Mouse (Mus musculus): ENCODE results near the gene Fgfr2. TPM values are rescaled to one million over a fixed set of nuclear protein-coding genes. Genes with fewer than 3 reads are reported as not detected.

Gene Fgfr2
- polyA plus RNA-seq, 1 experiment from 2014 or later, result 86.9 TPM

GRCm38 (mm10) chr7:132230961-132231360, 892.2 kb downstream of the Fgfr2 start:
- DNase-seq (ENCODE audit: low spot score) (no peak), ATAC-seq (ENCODE audit: insufficient read depth, low FRiP score, low TSS enrichment) (no peak)
- Histone ChIP-seq H3K9ac (ENCODE audit: low read length) (no peak overlapping the region), H3K27me3 (ENCODE audit: control insufficient read depth, insufficient read depth, low read length) (no peaks in the 10 kb centered on the region), H3K9me3 (ENCODE audit: control insufficient read depth, low read length) (no peaks in the 10 kb centered on the region), H3K36me3 (ENCODE audit: control insufficient read depth, insufficient read depth, low read length) (no peaks in the 10 kb centered on the region; the same call in 1 of the 2 replicates), H3K27ac (ENCODE audit: low read depth, low read length) (no peak overlapping the region), H3K4me3 (ENCODE audit: low read depth, low read length) (no peak overlapping the region), H3K4me1 (ENCODE audit: control insufficient read depth, insufficient read depth, low read length) (no peaks in the 10 kb centered on the region; the same call in 1 of the 2 replicates), H3K4me2 (ENCODE audit: low read depth) (no peak overlapping the region)
- 82% methylated on average over 3 of the region's 3 CpGs for WGBS

DNA sequence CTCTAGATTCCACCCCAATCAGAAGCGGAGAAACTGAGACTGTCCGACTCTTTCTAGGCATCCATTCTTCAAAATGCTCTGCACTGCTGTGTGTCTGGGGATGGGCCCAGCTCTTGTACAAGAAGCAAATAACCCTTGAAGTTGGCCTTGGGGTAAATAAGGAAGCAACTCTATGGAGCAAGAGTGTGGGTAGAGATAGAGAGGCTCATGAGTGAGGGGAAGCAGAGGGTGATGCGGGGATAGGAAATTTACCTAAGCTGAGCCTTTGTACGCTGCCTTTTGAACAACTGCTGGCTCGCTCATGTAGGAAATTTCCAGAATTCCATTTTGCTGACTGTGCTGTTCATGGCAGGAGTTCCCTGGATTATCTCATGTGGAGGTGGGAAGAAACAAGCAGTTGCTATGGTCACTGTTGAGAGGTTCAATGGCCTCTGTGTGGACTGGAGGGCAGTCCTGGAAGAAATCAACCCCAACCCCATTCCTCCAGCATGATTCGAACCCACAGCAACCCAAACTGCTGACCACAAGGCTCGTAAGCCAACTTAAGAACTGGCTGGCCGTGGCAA, 896.0 kb downstream of the Fgfr2 start:
- no peak for DNase-seq (ENCODE audit: low spot score)
- Histone ChIP-seq H3K9ac (ENCODE audit: low read length) (no peak overlapping the region), H3K4me3 (ENCODE audit: low read depth, low read length) (no peak overlapping the region), H3K4me2 (ENCODE audit: low read depth) (no peak overlapping the region), H3K4me1 (ENCODE audit: control insufficient read depth, insufficient read depth, low read length) (no peaks in the 10 kb centered on the region), H3K9me3 (ENCODE audit: control insufficient read depth, low read length) (no peaks in the 10 kb centered on the region), H3K36me3 (ENCODE audit: control insufficient read depth, insufficient read depth, low read length) (no peaks in the 10 kb centered on the region), H3K27me3 (ENCODE audit: control insufficient read depth, insufficient read depth, low read length) (no peaks in the 10 kb centered on the region), H3K27ac (ENCODE audit: low read depth, low read length) (no peak overlapping the region)
- 85% methylated on average over 8 of the region's 8 CpGs for WGBS
- ATAC-seq (ENCODE audit: insufficient read depth, low FRiP score, low TSS enrichment), result no peak

GRCm38 (mm10) chr7:132226379-132227074, 896.6 kb downstream of the Fgfr2 start:
- no peaks in the 10 kb centered on the region for H3K27me3 ChIP-seq (ENCODE audit: control insufficient read depth, insufficient read depth, low read length)
- ATAC-seq (ENCODE audit: insufficient read depth, low FRiP score, low TSS enrichment), result no peak
- peak; percentile 81 for DNase-seq (ENCODE audit: low spot score)
- no peak overlapping the region; the same call in 1 of the 2 replicates for H3K9ac ChIP-seq (ENCODE audit: low read length)
- no peaks in the 10 kb centered on the region for H3K36me3 ChIP-seq (ENCODE audit: control insufficient read depth, insufficient read depth, low read length)
- 64% methylated on average over 6 of the region's 6 CpGs for WGBS
- H3K4me1 ChIP-seq (ENCODE audit: control insufficient read depth, insufficient read depth, low read length), result no peaks in the 10 kb centered on the region
- H3K9me3 ChIP-seq (ENCODE audit: control insufficient read depth, low read length), result no peaks in the 10 kb centered on the region
- H3K27ac ChIP-seq (ENCODE audit: low read depth, low read length), result no peak overlapping the region
- H3K4me3 ChIP-seq (ENCODE audit: low read depth, low read length), result no peak overlapping the region
- H3K4me2 ChIP-seq (ENCODE audit: low read depth), result no peak overlapping the region

- Histone ChIP-seq H3K9me3 (ENCODE audit: control insufficient read depth, low read length) (no peaks in the 10 kb centered on the region), H3K4me2 (ENCODE audit: low read depth) (no peak overlapping the region), H3K9ac (ENCODE audit: low read length) (no peak overlapping the region), H3K4me3 (ENCODE audit: low read depth, low read length) (no peak overlapping the region), H3K27me3 (ENCODE audit: control insufficient read depth, insufficient read depth, low read length) (no peaks in the 10 kb centered on the region), H3K27ac (ENCODE audit: low read depth, low read length) (no peak overlapping the region), H3K4me1 (ENCODE audit: control insufficient read depth, insufficient read depth, low read length) (no peaks in the 10 kb centered on the region), H3K36me3 (ENCODE audit: control insufficient read depth, insufficient read depth, low read length) (no peaks in the 10 kb centered on the region)
- no peak for ATAC-seq (ENCODE audit: insufficient read depth, low FRiP score, low TSS enrichment)
- WGBS, result 63% methylated on average over 10 of the region's 10 CpGs
- no peak for DNase-seq (ENCODE audit: low spot score)
These were observed 899.6 kb downstream of the Fgfr2 start for GRCm38 (mm10) chr7:132223452-132224141.

GRCm38 (mm10) chr7:132214031-132214430, 909.1 kb downstream of the Fgfr2 start:
- Histone ChIP-seq H3K4me1 (ENCODE audit: control insufficient read depth, insufficient read depth, low read length) (no peaks in the 10 kb centered on the region), H3K36me3 (ENCODE audit: control insufficient read depth, insufficient read depth, low read length) (no peaks in the 10 kb centered on the region), H3K4me3 (ENCODE audit: low read depth, low read length) (no peak overlapping the region), H3K27me3 (ENCODE audit: control insufficient read depth, insufficient read depth, low read length) (no peaks in the 10 kb centered on the region), H3K4me2 (ENCODE audit: low read depth) (no peak overlapping the region), H3K9me3 (ENCODE audit: control insufficient read depth, low read length) (no peaks in the 10 kb centered on the region), H3K9ac (ENCODE audit: low read length) (no peak overlapping the region), H3K27ac (ENCODE audit: low read depth, low read length) (no peak overlapping the region)
- DNase-seq (ENCODE audit: low spot score), result no peak
- ATAC-seq (ENCODE audit: insufficient read depth, low FRiP score, low TSS enrichment), result no peak
- WGBS, result 79% methylated on average over 10 of the region's 10 CpGs

DNA sequence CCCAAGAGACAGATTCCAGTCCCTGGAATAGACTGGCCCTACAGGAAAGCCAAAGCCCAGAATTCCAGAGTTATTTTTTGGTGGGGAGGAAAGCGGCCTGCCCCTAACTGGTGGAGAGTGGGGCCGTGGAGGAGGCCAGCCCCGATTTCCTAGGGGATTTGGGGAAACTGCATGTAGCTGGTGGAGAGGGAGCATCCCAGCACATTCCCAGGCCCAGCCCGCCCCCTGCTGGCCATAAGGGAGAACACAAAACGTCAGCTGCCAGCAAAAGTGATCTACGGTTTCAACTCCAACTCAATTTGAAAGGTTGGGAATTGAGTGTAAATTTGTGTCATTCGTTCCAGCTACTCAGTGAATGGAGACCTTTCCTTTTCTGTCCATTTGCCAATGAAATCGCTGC, 909.7 kb downstream of the Fgfr2 start:
- no peak for ATAC-seq (ENCODE audit: insufficient read depth, low FRiP score, low TSS enrichment)
- H3K4me3 ChIP-seq (ENCODE audit: low read depth, low read length), result no peak overlapping the region
- H3K4me2 ChIP-seq (ENCODE audit: low read depth), result no peak overlapping the region
- WGBS, result 12% methylated on average over 8 of the region's 8 CpGs
- H3K9me3 ChIP-seq (ENCODE audit: control insufficient read depth, low read length), result no peaks in the 10 kb centered on the region
- H3K9ac ChIP-seq (ENCODE audit: low read length), result no peak overlapping the region
- no peaks in the 10 kb centered on the region for H3K4me1 ChIP-seq (ENCODE audit: control insufficient read depth, insufficient read depth, low read length)
- no peaks in the 10 kb centered on the region for H3K36me3 ChIP-seq (ENCODE audit: control insufficient read depth, insufficient read depth, low read length)
- DNase-seq (ENCODE audit: low spot score), result peak; percentile 82
- H3K27me3 ChIP-seq (ENCODE audit: control insufficient read depth, insufficient read depth, low read length), result no peaks in the 10 kb centered on the region
- H3K27ac ChIP-seq (ENCODE audit: low read depth, low read length), result no peak overlapping the region

DNA sequence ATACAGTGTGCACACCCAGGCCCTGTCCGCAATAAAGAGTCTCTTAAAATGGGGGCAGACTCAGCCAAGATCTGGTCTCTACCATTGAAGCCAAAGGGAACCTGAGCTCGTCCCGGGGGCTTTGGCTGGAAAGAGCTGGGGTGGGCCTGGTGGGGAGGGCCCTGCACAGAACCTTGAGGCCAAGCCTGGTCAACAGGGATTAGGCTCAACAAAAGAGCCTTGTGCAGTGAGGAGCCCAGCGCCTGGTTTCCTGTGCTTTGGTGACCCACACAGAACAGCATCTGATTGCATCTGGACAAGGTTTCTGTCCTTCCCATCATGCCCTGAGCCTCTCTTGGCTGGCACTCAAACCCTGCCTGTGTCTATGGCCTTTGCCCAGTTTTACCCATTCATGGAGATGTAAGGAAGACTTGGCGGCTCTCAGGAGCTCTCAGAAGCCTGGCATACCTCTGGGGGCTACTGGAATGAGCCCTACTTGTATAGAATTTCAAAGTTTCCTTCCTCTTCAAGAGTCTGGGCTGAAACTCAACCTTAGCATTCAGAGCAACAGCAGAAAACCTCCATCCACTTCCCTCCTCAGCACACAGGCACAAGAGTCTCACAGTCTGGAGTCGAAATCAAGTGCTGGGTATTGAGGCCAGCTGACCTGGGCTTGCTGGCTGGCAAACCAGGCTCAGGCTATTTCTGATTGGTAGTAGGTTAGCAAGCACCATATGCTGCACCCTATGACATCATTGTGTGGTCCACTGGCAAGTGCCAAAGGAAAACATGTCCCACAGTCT, 911.0 kb downstream of the Fgfr2 start:
- H3K4me1 ChIP-seq (ENCODE audit: control insufficient read depth, insufficient read depth, low read length), result no peaks in the 10 kb centered on the region
- H3K27ac ChIP-seq (ENCODE audit: low read depth, low read length), result no peak overlapping the region
- no peak overlapping the region for H3K4me2 ChIP-seq (ENCODE audit: low read depth)
- H3K4me3 ChIP-seq (ENCODE audit: low read depth, low read length), result no peak overlapping the region
- no peaks in the 10 kb centered on the region for H3K36me3 ChIP-seq (ENCODE audit: control insufficient read depth, insufficient read depth, low read length)
- no peak overlapping the region for H3K9ac ChIP-seq (ENCODE audit: low read length)
- no peaks in the 10 kb centered on the region for H3K27me3 ChIP-seq (ENCODE audit: control insufficient read depth, insufficient read depth, low read length)
- no peaks in the 10 kb centered on the region for H3K9me3 ChIP-seq (ENCODE audit: control insufficient read depth, low read length)
- ATAC-seq (ENCODE audit: insufficient read depth, low FRiP score, low TSS enrichment) (no peak), DNase-seq (ENCODE audit: low spot score) (no peak)
- whole genome bisulfite sequencing, result 85% methylated on average over 6 of the region's 6 CpGs

GRCm38 (mm10) chr7:132210616-132211015, 912.5 kb downstream of the Fgfr2 start:
- DNase-seq (ENCODE audit: low spot score) (no peak), ATAC-seq (ENCODE audit: insufficient read depth, low FRiP score, low TSS enrichment) (no peak)
- H3K4me3 ChIP-seq (ENCODE audit: low read depth, low read length), result no peak overlapping the region
- no peaks in the 10 kb centered on the region for H3K27me3 ChIP-seq (ENCODE audit: control insufficient read depth, insufficient read depth, low read length)
- H3K4me1 ChIP-seq (ENCODE audit: control insufficient read depth, insufficient read depth, low read length), result no peaks in the 10 kb centered on the region
- H3K4me2 ChIP-seq (ENCODE audit: low read depth), result no peak overlapping the region
- H3K9me3 ChIP-seq (ENCODE audit: control insufficient read depth, low read length), result no peaks in the 10 kb centered on the region
- WGBS, result 83% methylated on average over 5 of the region's 5 CpGs
- no peak overlapping the region for H3K9ac ChIP-seq (ENCODE audit: low read length)
- no peaks in the 10 kb centered on the region for H3K36me3 ChIP-seq (ENCODE audit: control insufficient read depth, insufficient read depth, low read length)
- no peak overlapping the region for H3K27ac ChIP-seq (ENCODE audit: low read depth, low read length)
